Mouse (Mus musculus): ENCODE measurements around the gene Dnajc5.

GRCm38 (mm10) chr2:181586124-181586523 lies 65.8 kb downstream of the Dnajc5 start:
- TF ChIP-seq CHD2 (IDR thresholded peaks at IDR 0.05; ENCODE audit: low read depth, low read length) (no peak), HCFC1 (IDR thresholded peaks at IDR 0.05; ENCODE audit: borderline replicate concordance, insufficient read depth, low read length) (no peak), ZC3H11A (IDR thresholded peaks at IDR 0.05; ENCODE audit: borderline replicate concordance, low read depth, low read length) (no peak), MAFK (IDR thresholded peaks at IDR 0.05; ENCODE audit: insufficient read depth, low read depth, low read length) (no peak), ZNF384 (IDR thresholded peaks at IDR 0.05; ENCODE audit: low read depth, low read length) (no peak)
